Mouse (Mus musculus) cerebellum, postnatal 36 days (tissue): ENCODE results near the gene Sry.

Experiments
- DNase-seq, 2 experiments: peaks; one replicate each; pipeline ENCODE4 v3.0.0; 2021 to 2022; ENCODE audit warnings: mixed read lengths in 2 of 2

The Sry gene

DNA sequence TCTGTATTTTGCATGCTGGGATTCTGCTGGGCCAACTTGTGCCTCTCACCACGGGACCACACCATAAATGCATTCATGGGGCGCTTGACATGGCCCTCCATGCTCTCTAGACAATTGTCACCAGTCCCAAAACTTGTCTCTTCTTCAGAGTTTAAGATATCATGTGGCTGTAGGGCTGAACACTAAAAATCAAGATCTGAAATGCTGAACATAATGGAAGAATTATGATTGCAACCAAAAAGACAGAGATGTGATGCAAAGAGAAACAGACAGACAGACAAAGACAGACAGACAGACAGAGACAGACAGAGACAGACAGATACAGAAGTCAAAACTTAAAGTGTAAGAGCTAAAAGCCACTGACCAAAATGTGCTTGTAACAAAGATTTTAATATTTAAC is at the start of gene Sry:
Gene Sry (minus strand): TSS at position 101 of the 400 bp plus-strand sequence.
- no peak for DNase-seq
